Mouse (Mus musculus): Measurements from ENCODE around the gene Dnal1. TPM values are rescaled to one million over a fixed set of nuclear protein-coding genes. Genes with fewer than 3 reads are reported as not detected.

Gene Dnal1
- total and polyA plus RNA-seq, 3 experiments = 1.3 to 1.7 TPM; not detected in 1

DNA sequence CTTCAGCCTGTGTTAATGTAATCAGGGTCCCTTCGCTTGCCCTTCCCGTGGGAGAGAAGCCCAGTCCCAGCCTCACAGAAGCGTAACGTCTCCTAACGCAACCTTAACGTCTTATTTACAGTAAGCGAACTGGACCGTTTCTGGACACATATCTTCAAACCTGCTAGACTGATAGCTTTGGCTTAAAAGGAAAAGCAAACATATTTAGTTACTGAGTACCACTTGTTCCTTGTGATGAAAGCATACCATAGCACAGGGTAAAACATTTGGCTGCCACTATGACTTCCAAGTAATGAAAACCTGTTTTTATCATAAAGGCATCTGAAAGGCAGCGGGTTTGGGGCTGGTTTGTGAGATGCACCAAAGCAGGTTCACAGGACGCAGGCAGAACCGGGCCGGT, 11.7 kb downstream of the Dnal1 start:
- H3K36me3 ChIP-seq (ENCODE audit: control insufficient read depth in 1 of 2, insufficient read depth in 2 of 2, low read length in 2 of 2) = no peaks in the 10 kb centered on the region
- no peak for DNase-seq (ENCODE audit: low read depth, low spot score)
- no peak for TF ChIP-seq ETS1 (IDR thresholded peaks at IDR 0.05; ENCODE audit: low read depth, low read length)
- TF ChIP-seq ZMIZ1 (IDR thresholded peaks at IDR 0.05; ENCODE audit: low read depth, low read length) = no peak
- no peak for TF ChIP-seq MYB (IDR thresholded peaks at IDR 0.05; ENCODE audit: low read depth, low read length)
- TF ChIP-seq CHD2 (IDR thresholded peaks at IDR 0.05; ENCODE audit: low read length) = no peak
- no peak for TF ChIP-seq USF1 (IDR thresholded peaks at IDR 0.05; ENCODE audit: low read depth, low read length)
- no peak for TF ChIP-seq SIN3A (IDR thresholded peaks at IDR 0.05; ENCODE audit: low read length)
- no peak for TF ChIP-seq HCFC1 (IDR thresholded peaks at IDR 0.05; ENCODE audit: low read depth, low read length)
- TF ChIP-seq JUND (IDR thresholded peaks at IDR 0.05; ENCODE audit: low read depth, low read length) = no peak
- TF ChIP-seq MAFK (IDR thresholded peaks at IDR 0.05; ENCODE audit: borderline replicate concordance, low read depth, low read length) = no peak
- no peak for TF ChIP-seq CTCF (IDR thresholded peaks at IDR 0.05 in 2 of 3, conservative IDR thresholded peaks at IDR 0.05 in 1 of 3; ENCODE audit: control insufficient read depth in 1 of 3, insufficient read depth in 1 of 3, low read depth in 2 of 3, low read length in 3 of 3, poor library complexity in 1 of 3, severe bottlenecking in 1 of 3)
- TF ChIP-seq ZKSCAN1 (IDR thresholded peaks at IDR 0.05; ENCODE audit: low read depth, low read length) = no peak
- TF ChIP-seq CHD1 (IDR thresholded peaks at IDR 0.05; ENCODE audit: low read depth, low read length) = no peak
- no peak for TF ChIP-seq TAL1 (IDR thresholded peaks at IDR 0.05; ENCODE audit: low read length)
- TF ChIP-seq MEF2A (IDR thresholded peaks at IDR 0.05; ENCODE audit: extremely low read depth, insufficient replicate concordance, low read depth, low read length, poor library complexity, severe bottlenecking) = no peak
- no peaks in the 10 kb centered on the region for H3K27me3 ChIP-seq (ENCODE audit: control insufficient read depth in 1 of 2, insufficient read depth in 2 of 2, low read length in 2 of 2)
- H3K4me1 ChIP-seq (ENCODE audit: control insufficient read depth in 1 of 2, insufficient read depth in 2 of 2, low read length in 2 of 2) = 0 out of 4 replicates have a peak, but pooled peaks cover 0 to 7% of the 10 kb centered on the region in 2 experiments
- no peak overlapping the region for H3K4me3 ChIP-seq (ENCODE audit: control insufficient read depth in 1 of 2, insufficient read depth in 1 of 2, low read depth in 2 of 2, low read length in 2 of 2)
- no peaks in the 10 kb centered on the region for H3K9me3 ChIP-seq (replicated peaks; ENCODE audit: insufficient read depth, low read length)
- H3K27ac ChIP-seq (ENCODE audit: control insufficient read depth, low read depth, low read length) = no peak overlapping the region
- H3K79me2 ChIP-seq (ENCODE audit: control insufficient read depth, insufficient read depth, low read length, poor library complexity) = no peaks in the 10 kb centered on the region
- H3K9ac ChIP-seq (ENCODE audit: control insufficient read depth, low read depth, low read length, poor library complexity, severe bottlenecking) = no peak overlapping the region

DNA sequence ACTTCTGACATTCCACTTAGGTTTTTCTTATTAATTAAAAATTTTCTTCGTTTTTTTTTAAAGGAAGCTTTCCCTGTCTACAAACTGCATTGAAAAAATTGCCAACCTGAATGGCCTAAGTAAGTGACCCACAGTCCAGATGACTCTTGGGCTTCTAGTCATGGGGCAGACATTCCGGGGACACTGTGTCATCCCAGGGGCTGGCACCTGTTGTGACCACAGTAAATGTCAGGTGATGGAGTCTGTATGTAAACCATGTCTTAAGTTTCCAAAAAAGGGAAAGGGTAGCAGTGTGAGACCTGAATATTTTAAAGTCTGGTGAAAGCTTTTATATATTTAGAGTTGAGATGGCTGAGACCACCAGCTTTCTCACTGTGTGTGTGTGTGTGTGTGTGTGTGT, 12.7 kb downstream of the Dnal1 start:
- Histone ChIP-seq H3K79me2 (ENCODE audit: control insufficient read depth, insufficient read depth, low read length, poor library complexity) (no peaks in the 10 kb centered on the region), H3K4me1 (ENCODE audit: control insufficient read depth in 1 of 2, insufficient read depth in 2 of 2, low read length in 2 of 2) (0 out of 4 replicates have a peak, but pooled peaks cover 0 to 7% of the 10 kb centered on the region in 2 experiments), H3K4me3 (ENCODE audit: control insufficient read depth in 1 of 2, insufficient read depth in 1 of 2, low read depth in 2 of 2, low read length in 2 of 2) (no peak overlapping the region), H3K9me3 (replicated peaks; ENCODE audit: insufficient read depth, low read length) (no peaks in the 10 kb centered on the region), H3K9ac (ENCODE audit: control insufficient read depth, low read depth, low read length, poor library complexity, severe bottlenecking) (no peak overlapping the region), H3K27ac (ENCODE audit: control insufficient read depth, low read depth, low read length) (no peak overlapping the region), H3K36me3 (ENCODE audit: control insufficient read depth in 1 of 2, insufficient read depth in 2 of 2, low read length in 2 of 2) (no peaks in the 10 kb centered on the region), H3K27me3 (ENCODE audit: control insufficient read depth in 1 of 2, insufficient read depth in 2 of 2, low read length in 2 of 2) (no peaks in the 10 kb centered on the region)
- no peak for TF ChIP-seq EP300 (IDR thresholded peaks at IDR 0.05; ENCODE audit: low read depth in 1 of 2, low read length in 2 of 2)
- no peak for TF ChIP-seq ZC3H11A (IDR thresholded peaks at IDR 0.05; ENCODE audit: low read depth, low read length)
- no peak for TF ChIP-seq USF2 (IDR thresholded peaks at IDR 0.05; ENCODE audit: borderline replicate concordance in 1 of 2, insufficient read depth in 1 of 2, low read depth in 1 of 2, low read length in 2 of 2)
- no peak for TF ChIP-seq ETS1 (IDR thresholded peaks at IDR 0.05; ENCODE audit: low read depth, low read length)
- no peak for TF ChIP-seq TAL1 (IDR thresholded peaks at IDR 0.05; ENCODE audit: low read length)
- TF ChIP-seq RAD21 (IDR thresholded peaks at IDR 0.05; ENCODE audit: low read depth, low read length) = no peak
- no peak for TF ChIP-seq ZMIZ1 (IDR thresholded peaks at IDR 0.05; ENCODE audit: low read depth, low read length)
- no peak for TF ChIP-seq E2F4 (IDR thresholded peaks at IDR 0.05; ENCODE audit: borderline replicate concordance, low read depth, low read length)
- no peak for TF ChIP-seq KAT2A (conservative IDR thresholded peaks at IDR 0.05; ENCODE audit: low read depth, low read length)
- TF ChIP-seq JUND (IDR thresholded peaks at IDR 0.05; ENCODE audit: low read depth, low read length) = no peak
- no peak for TF ChIP-seq CTCF (IDR thresholded peaks at IDR 0.05 in 2 of 3, conservative IDR thresholded peaks at IDR 0.05 in 1 of 3; ENCODE audit: control insufficient read depth in 1 of 3, insufficient read depth in 1 of 3, low read depth in 2 of 3, low read length in 3 of 3, poor library complexity in 1 of 3, severe bottlenecking in 1 of 3)
- no peak for TF ChIP-seq MXI1 (IDR thresholded peaks at IDR 0.05; ENCODE audit: low read depth, low read length)
- TF ChIP-seq GATA1 (IDR thresholded peaks at IDR 0.05; ENCODE audit: low read depth, low read length) = no peak
- TF ChIP-seq MAZ (IDR thresholded peaks at IDR 0.05; ENCODE audit: low read depth, low read length) = no peak
- no peak for TF ChIP-seq RCOR1 (IDR thresholded peaks at IDR 0.05; ENCODE audit: low read depth, low read length)
- DNase-seq (ENCODE audit: low read depth, low spot score) = no peak
